Mouse (Mus musculus): ENCODE measurements at regions not wholly inside any gene's neighbourhood (a gene's known extent, or its start where the extent isn't known, plus 50 kb on each side); places are given as distances from the start of the nearest gene placed in this dataset.

GRCm38 (mm10) chr17:59429189-59429588 is 416.0 kb upstream of the Nudt12 start:
- Histone ChIP-seq H3K9me3 (replicated peaks; ENCODE audit: control insufficient read depth, low read length) (no peaks in the 10 kb centered on the region), H3K4me2 (ENCODE audit: low read depth, low read length) (no peak overlapping the region), H3K27me3 (ENCODE audit: control insufficient read depth, insufficient read depth, low read length) (no peaks in the 10 kb centered on the region), H3K9ac (replicated peaks; ENCODE audit: low read depth, low read length) (no peak overlapping the region), H3K4me1 (ENCODE audit: control insufficient read depth, insufficient read depth) (no peaks in the 10 kb centered on the region), H3K4me3 (ENCODE audit: low read depth, low read length) (no peak overlapping the region), H3K36me3 (replicated peaks; ENCODE audit: control insufficient read depth, insufficient read depth, low read length) (no peaks in the 10 kb centered on the region), H3K27ac (ENCODE audit: low read depth) (no peak overlapping the region)
- WGBS = 35% methylated on average over 7 of the region's 7 CpGs
- ATAC-seq (ENCODE audit: insufficient read depth, low read depth) (no peak), DNase-seq (ENCODE audit: low spot score) (no peak)
- TF ChIP-seq EP300 (IDR thresholded peaks at IDR 0.05; ENCODE audit: low read depth) (no peak), CTCF (IDR thresholded peaks at IDR 0.05; ENCODE audit: low read depth) (no peak)

- Histone ChIP-seq H3K9ac (replicated peaks; ENCODE audit: low read depth, low read length) (no peak overlapping the region), H3K4me3 (ENCODE audit: low read depth, low read length) (no peak overlapping the region), H3K36me3 (replicated peaks; ENCODE audit: control insufficient read depth, insufficient read depth, low read length) (no peaks in the 10 kb centered on the region), H3K4me2 (ENCODE audit: low read depth, low read length) (no peak overlapping the region), H3K9me3 (replicated peaks; ENCODE audit: control insufficient read depth, low read length) (no peaks in the 10 kb centered on the region), H3K27ac (ENCODE audit: low read depth) (no peak overlapping the region), H3K4me1 (ENCODE audit: control insufficient read depth, insufficient read depth) (no peaks in the 10 kb centered on the region), H3K27me3 (ENCODE audit: control insufficient read depth, insufficient read depth, low read length) (no peaks in the 10 kb centered on the region)
- ATAC-seq (ENCODE audit: insufficient read depth, low read depth) (no peak), DNase-seq (ENCODE audit: low spot score) (no peak)
- TF ChIP-seq EP300 (IDR thresholded peaks at IDR 0.05; ENCODE audit: low read depth) (no peak), CTCF (IDR thresholded peaks at IDR 0.05; ENCODE audit: low read depth) (no peak)
- WGBS = 78% methylated on average over 14 of the region's 14 CpGs
Measured at GRCm38 (mm10) chr17:59421489-59421888, 408.3 kb upstream of the Nudt12 start.

GRCm38 (mm10) chr17:59409315-59409714 is 396.1 kb upstream of the Nudt12 start:
- ATAC-seq (ENCODE audit: insufficient read depth, low read depth) (no peak), DNase-seq (ENCODE audit: low spot score) (no peak)
- Histone ChIP-seq H3K4me1 (ENCODE audit: control insufficient read depth, insufficient read depth) (no peaks in the 10 kb centered on the region), H3K4me2 (ENCODE audit: low read depth, low read length) (no peak overlapping the region), H3K27ac (ENCODE audit: low read depth) (no peak overlapping the region), H3K4me3 (ENCODE audit: low read depth, low read length) (no peak overlapping the region), H3K27me3 (ENCODE audit: control insufficient read depth, insufficient read depth, low read length) (no peaks in the 10 kb centered on the region), H3K9ac (replicated peaks; ENCODE audit: low read depth, low read length) (no peak overlapping the region), H3K9me3 (replicated peaks; ENCODE audit: control insufficient read depth, low read length) (no peaks in the 10 kb centered on the region), H3K36me3 (replicated peaks; ENCODE audit: control insufficient read depth, insufficient read depth, low read length) (no peaks in the 10 kb centered on the region)
- TF ChIP-seq EP300 (IDR thresholded peaks at IDR 0.05; ENCODE audit: low read depth) (no peak), CTCF (IDR thresholded peaks at IDR 0.05; ENCODE audit: low read depth) (no peak)
- WGBS = 63% methylated on average over 2 of the region's 2 CpGs

- 62% methylated on average over 1 of the region's 1 CpGs for WGBS
- no peak for ATAC-seq (ENCODE audit: insufficient read depth, low read depth)
Measured at GRCm38 (mm10) chr17:59404525-59404924, 391.4 kb upstream of the Nudt12 start.

GRCm38 (mm10) chr17:59397404-59397803 is 384.2 kb upstream of the Nudt12 start:
- 62% methylated on average over 3 of the region's 3 CpGs for WGBS
- Histone ChIP-seq H3K4me1 (ENCODE audit: control insufficient read depth, insufficient read depth) (no peaks in the 10 kb centered on the region), H3K9ac (replicated peaks; ENCODE audit: low read depth, low read length) (no peak overlapping the region), H3K27ac (ENCODE audit: low read depth) (no peak overlapping the region), H3K36me3 (replicated peaks; ENCODE audit: control insufficient read depth, insufficient read depth, low read length) (no peaks in the 10 kb centered on the region), H3K27me3 (ENCODE audit: control insufficient read depth, insufficient read depth, low read length) (no peaks in the 10 kb centered on the region), H3K4me2 (ENCODE audit: low read depth, low read length) (no peak overlapping the region), H3K4me3 (ENCODE audit: low read depth, low read length) (no peak overlapping the region), H3K9me3 (replicated peaks; ENCODE audit: control insufficient read depth, low read length) (no peaks in the 10 kb centered on the region)
- TF ChIP-seq CTCF (IDR thresholded peaks at IDR 0.05; ENCODE audit: low read depth) (no peak), EP300 (IDR thresholded peaks at IDR 0.05; ENCODE audit: low read depth) (no peak)
- no peak for DNase-seq (ENCODE audit: low spot score)
- ATAC-seq (ENCODE audit: insufficient read depth, low read depth) = no peak

More at GRCm38 (mm10) chr17:59404525-59404924, 391.4 kb upstream of the Nudt12 start:
- no peak overlapping the region for H3K4me2 ChIP-seq (ENCODE audit: low read depth, low read length)
- no peaks in the 10 kb centered on the region for H3K27me3 ChIP-seq (ENCODE audit: control insufficient read depth, insufficient read depth, low read length)
- no peak overlapping the region for H3K27ac ChIP-seq (ENCODE audit: low read depth)
- no peak overlapping the region for H3K9ac ChIP-seq (replicated peaks; ENCODE audit: low read depth, low read length)
- DNase-seq (ENCODE audit: low spot score) = no peak
- H3K4me3 ChIP-seq (ENCODE audit: low read depth, low read length) = no peak overlapping the region
- TF ChIP-seq EP300 (IDR thresholded peaks at IDR 0.05; ENCODE audit: low read depth) (no peak), CTCF (IDR thresholded peaks at IDR 0.05; ENCODE audit: low read depth) (no peak)
- no peaks in the 10 kb centered on the region for H3K36me3 ChIP-seq (replicated peaks; ENCODE audit: control insufficient read depth, insufficient read depth, low read length)
- H3K9me3 ChIP-seq (replicated peaks; ENCODE audit: control insufficient read depth, low read length) = no peaks in the 10 kb centered on the region
- H3K4me1 ChIP-seq (ENCODE audit: control insufficient read depth, insufficient read depth) = no peaks in the 10 kb centered on the region

- ATAC-seq (ENCODE audit: insufficient read depth, low read depth) = no peak
- TF ChIP-seq EP300 (IDR thresholded peaks at IDR 0.05; ENCODE audit: low read depth) = no peak
- no peak for TF ChIP-seq CTCF (IDR thresholded peaks at IDR 0.05; ENCODE audit: low read depth)
- Histone ChIP-seq H3K4me2 (ENCODE audit: low read depth, low read length) (no peak overlapping the region), H3K9me3 (replicated peaks; ENCODE audit: control insufficient read depth, low read length) (no peaks in the 10 kb centered on the region), H3K27me3 (ENCODE audit: control insufficient read depth, insufficient read depth, low read length) (no peaks in the 10 kb centered on the region), H3K36me3 (replicated peaks; ENCODE audit: control insufficient read depth, insufficient read depth, low read length) (no peaks in the 10 kb centered on the region), H3K4me1 (ENCODE audit: control insufficient read depth, insufficient read depth) (no peaks in the 10 kb centered on the region), H3K9ac (replicated peaks; ENCODE audit: low read depth, low read length) (no peak overlapping the region), H3K4me3 (ENCODE audit: low read depth, low read length) (no peak overlapping the region), H3K27ac (ENCODE audit: low read depth) (no peak overlapping the region)
- DNase-seq (ENCODE audit: low spot score) = no peak
- WGBS = 82% methylated on average over 5 of the region's 5 CpGs
Measured at GRCm38 (mm10) chr17:59383107-59383438, 369.9 kb upstream of the Nudt12 start.

All from heart, postnatal 0 days (tissue).